Mouse (Mus musculus) kidney, postnatal 0 days (tissue): ENCODE measurements at regions not wholly inside any gene's neighbourhood (a gene's known extent, or its start where the extent isn't known, plus 50 kb on each side); places are given as distances from the start of the nearest gene placed in this dataset.

ENCODE experiments used
- ATAC-seq: fragments of 200-750 bp; cut with Nextera tagmentation; replicated peaks from 2 replicates; pipeline ENCODE4 v1.8.0; 2017; ENCODE audit warnings: low read depth, moderate number of reproducible peaks, moderate TSS enrichment, moderate library complexity; ENCODE audit not compliant: low FRiP score
- DNase-seq: peaks from one replicate; pipeline ENCODE4 v3.0.0-alpha.2; 2016; ENCODE audit warnings: low spot score
- H3K27ac ChIP-seq: fragments of 300-500 bp; sonication (generic); 2 replicates; pipeline ENCODE4 v1.5.1; 2014; ENCODE audit warnings: mild to moderate bottlenecking
- H3K27me3 ChIP-seq: fragments of 300-500 bp; sonication (generic); 2 replicates; pipeline ENCODE4 v1.6.1; 2014; ENCODE audit warnings: low read length, mixed read lengths; ENCODE audit not compliant: insufficient read depth
- H3K36me3 ChIP-seq: fragments of 300-500 bp; sonication (generic); 2 replicates; pipeline ENCODE4 v1.6.1; 2014; ENCODE audit warnings: low read length, mixed read lengths; ENCODE audit not compliant: insufficient read depth
- H3K4me1 ChIP-seq: fragments of 300-500 bp; sonication (generic); replicated peaks from 2 replicates; pipeline ENCODE4 v1.6.1; 2014; ENCODE audit warnings: antibody characterized with exemption, low read length, mixed read lengths; ENCODE audit not compliant: insufficient read depth
- H3K4me2 ChIP-seq: fragments of 300-500 bp; sonication (generic); 2 replicates; pipeline ENCODE4 v1.6.1; 2014; ENCODE audit warnings: mild to moderate bottlenecking, low read length, moderate library complexity, mixed read lengths
- H3K4me3 ChIP-seq: fragments of 300-500 bp; sonication (generic); replicated peaks from 2 replicates; pipeline ENCODE4 v1.5.1; 2014; ENCODE audit warnings: low read depth, low read length
- H3K9ac ChIP-seq: fragments of 300-500 bp; sonication (generic); 2 replicates; pipeline ENCODE4 v1.6.1; 2014; ENCODE audit warnings: low read depth, low read length
- H3K9me3 ChIP-seq: fragments of 300-500 bp; sonication (generic); replicated peaks from 2 replicates; pipeline ENCODE4 v1.6.1; 2016; ENCODE audit warnings: low read length, inconsistent platforms, mixed read lengths
- CTCF ChIP-seq: IDR thresholded peaks from 2 replicates; pipeline ENCODE4 v1.5.1; 2016; ENCODE audit warnings: antibody characterized with exemption, low read depth, mild to moderate bottlenecking, moderate library complexity
- WGBS: fragments of 180-500 bp; shearing (Covaris S2); extraction: QIAGEN DNeasy Blood & Tissue Kit; methylation state at CpG from one replicate; pipeline ENCODE4 v1.1.7; 2014; 5-methylcytosine and 5-hydroxymethylcytosine counted together

GRCm38 (mm10) chr4:7948020-7948419 is 290.8 kb downstream of the Car8 start:
- WGBS: 73% methylated on average over 1 of the region's 1 CpGs
- Histone ChIP-seq H3K4me1 (no peaks in the 10 kb centered on the region), H3K27me3 (no peaks in the 10 kb centered on the region), H3K27ac (no peak overlapping the region), H3K9me3 (no peaks in the 10 kb centered on the region), H3K9ac (no peak overlapping the region), H3K4me2 (no peak overlapping the region), H3K4me3 (no peak overlapping the region), H3K36me3 (no peaks in the 10 kb centered on the region)
- no peak for ATAC-seq
- no peak for DNase-seq
- TF ChIP-seq CTCF: no peak

GRCm38 (mm10) chr4:7921503-7921902 is 317.3 kb downstream of the Car8 start:
- Histone ChIP-seq H3K4me2 (no peak overlapping the region), H3K9me3 (no peaks in the 10 kb centered on the region), H3K4me3 (no peak overlapping the region), H3K27ac (no peak overlapping the region), H3K9ac (no peak overlapping the region), H3K4me1 (no peaks in the 10 kb centered on the region), H3K36me3 (no peaks in the 10 kb centered on the region), H3K27me3 (no peaks in the 10 kb centered on the region)
- no peak for TF ChIP-seq CTCF
- DNase-seq (no peak), ATAC-seq (no peak)
- 32% methylated on average over 2 of the region's 2 CpGs for WGBS

- H3K27ac ChIP-seq: no peak overlapping the region
- no peaks in the 10 kb centered on the region for H3K9me3 ChIP-seq
- no peak for DNase-seq
- 95% methylated on average over 2 of the region's 2 CpGs for WGBS
- no peaks in the 10 kb centered on the region for H3K4me1 ChIP-seq
- no peak for ATAC-seq
- no peak for TF ChIP-seq CTCF
- no peak overlapping the region for H3K4me3 ChIP-seq
- H3K9ac ChIP-seq: no peak overlapping the region
- no peaks in the 10 kb centered on the region for H3K27me3 ChIP-seq
- H3K36me3 ChIP-seq: no peaks in the 10 kb centered on the region
- no peak overlapping the region for H3K4me2 ChIP-seq
Observed at GRCm38 (mm10) chr4:7913191-7913590, 325.6 kb downstream of the Car8 start.

GRCm38 (mm10) chr4:7912675-7913074 is 326.2 kb downstream of the Car8 start:
- Histone ChIP-seq H3K4me2 (no peak overlapping the region), H3K4me3 (no peak overlapping the region), H3K9ac (no peak overlapping the region), H3K9me3 (no peaks in the 10 kb centered on the region), H3K27me3 (no peaks in the 10 kb centered on the region), H3K4me1 (no peaks in the 10 kb centered on the region), H3K27ac (no peak overlapping the region), H3K36me3 (no peaks in the 10 kb centered on the region)
- 86% methylated on average over 2 of the region's 2 CpGs for WGBS
- ATAC-seq (no peak), DNase-seq (no peak)
- no peak for TF ChIP-seq CTCF

- H3K4me1 ChIP-seq: no peaks in the 10 kb centered on the region
- no peaks in the 10 kb centered on the region for H3K36me3 ChIP-seq
- WGBS: 63% methylated on average over 1 of the region's 1 CpGs
- no peak overlapping the region for H3K4me2 ChIP-seq
- no peak overlapping the region for H3K27ac ChIP-seq
- no peaks in the 10 kb centered on the region for H3K27me3 ChIP-seq
- H3K9ac ChIP-seq: no peak overlapping the region
- no peak for TF ChIP-seq CTCF
- H3K9me3 ChIP-seq: no peaks in the 10 kb centered on the region
- no peak for ATAC-seq
- H3K4me3 ChIP-seq: no peak overlapping the region
- no peak for DNase-seq
Observed at GRCm38 (mm10) chr4:7903130-7903529, 335.7 kb downstream of the Car8 start.

- ATAC-seq (no peak), DNase-seq (no peak)
- Histone ChIP-seq H3K4me3 (no peak overlapping the region), H3K4me1 (no peaks in the 10 kb centered on the region), H3K4me2 (no peak overlapping the region), H3K36me3 (no peaks in the 10 kb centered on the region), H3K27me3 (no peaks in the 10 kb centered on the region), H3K9ac (no peak overlapping the region), H3K27ac (no peak overlapping the region), H3K9me3 (no peaks in the 10 kb centered on the region)
- no peak for TF ChIP-seq CTCF
- WGBS: 93% methylated on average over 4 of the region's 4 CpGs
Observed at GRCm38 (mm10) chr4:7894914-7895313, 343.9 kb downstream of the Car8 start.

- no peak; the same call in 1 of the 2 replicates for TF ChIP-seq CTCF
- no peak overlapping the region for H3K4me3 ChIP-seq
- no peak overlapping the region for H3K9ac ChIP-seq
- no peak for ATAC-seq
- no peaks in the 10 kb centered on the region for H3K36me3 ChIP-seq
- H3K4me1 ChIP-seq: no peaks in the 10 kb centered on the region
- H3K27ac ChIP-seq: no peak overlapping the region
- no peak for DNase-seq
- H3K4me2 ChIP-seq: no peak overlapping the region
- WGBS: 59% methylated on average over 2 of the region's 2 CpGs
- no peaks in the 10 kb centered on the region for H3K9me3 ChIP-seq
- H3K27me3 ChIP-seq: no peaks in the 10 kb centered on the region
Observed at GRCm38 (mm10) chr4:7891128-7891527, 347.7 kb downstream of the Car8 start.
